Mouse (Mus musculus) small intestine, adult 2 months (tissue): ENCODE measurements around the gene Pign.

Experiments
- CTCF ChIP-seq: fragments of 200-500 bp; IDR thresholded peaks from 2 replicates; pipeline ENCODE4 v1.5.1; 2012; ENCODE audit warnings: low read depth, mild to moderate bottlenecking, control low read depth, inconsistent platforms, low read length, moderate library complexity, mixed read lengths; ENCODE audit not compliant: insufficient replicate concordance, insufficient read length; ENCODE audit errors: extremely low read depth
- POLR2A ChIP-seq: fragments of 200-500 bp; IDR thresholded peaks from 2 replicates; pipeline ENCODE4 v1.6.1; 2012; ENCODE audit warnings: low read depth, mild to moderate bottlenecking, control low read depth, inconsistent platforms, low read length, moderate library complexity

DNA sequence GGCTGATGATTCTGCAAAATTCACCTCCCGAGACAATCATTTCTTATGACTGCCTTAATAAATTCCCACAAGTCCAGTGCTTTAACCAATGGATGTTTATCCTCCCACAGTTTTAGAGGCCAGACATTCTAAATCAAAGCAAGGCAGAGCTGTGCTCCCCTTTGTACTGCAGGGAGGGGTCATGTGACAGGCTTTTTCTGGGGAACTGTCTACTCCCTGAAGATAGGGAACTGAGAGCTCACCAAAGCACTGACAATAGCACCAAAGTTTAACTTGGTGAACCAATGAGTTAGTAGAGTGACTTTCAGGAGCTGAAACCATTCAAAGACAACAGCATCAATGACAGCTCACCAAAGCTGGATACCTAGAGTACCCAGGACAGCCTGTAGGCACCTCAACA is 156.4 kb downstream of the Pign start:
- no peak for TF ChIP-seq CTCF
- TF ChIP-seq POLR2A = no peak
